Mouse (Mus musculus): ENCODE data around the gene Crygs.

DNA sequence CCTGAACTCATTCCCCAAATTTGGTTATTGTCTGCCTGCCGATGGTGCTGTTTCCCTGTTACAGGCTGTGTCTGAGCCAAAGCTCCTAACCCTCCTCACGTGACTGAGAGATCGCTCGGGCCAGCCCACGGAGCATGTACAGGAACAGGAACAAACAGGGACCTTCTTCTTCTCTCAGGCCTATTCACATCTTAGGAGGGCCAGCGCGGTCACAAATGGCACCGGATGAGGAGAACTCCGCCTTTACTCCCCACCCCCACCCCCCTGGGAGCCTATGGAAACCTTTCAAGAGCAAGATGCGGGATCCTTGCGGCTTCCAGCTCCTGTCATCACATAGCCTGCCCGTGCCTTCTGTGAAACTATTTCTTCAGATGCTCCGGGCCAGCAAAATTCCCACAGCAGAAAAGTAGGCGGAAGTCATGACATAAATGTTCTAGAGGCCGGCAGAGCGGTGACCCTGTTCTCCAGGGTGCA lies 44.6 kb downstream of the Crygs start:
- TF ChIP-seq CTCF (IDR thresholded peaks at IDR 0.05; ENCODE audit: extremely low read depth, insufficient read depth, insufficient read length, insufficient replicate concordance) = no peak
- no peak for TF ChIP-seq POLR2A (IDR thresholded peaks at IDR 0.05; ENCODE audit: low read depth, low read length)
